Mouse (Mus musculus) ES-Bruce4 (cell line): ENCODE data around the gene Asic5. TPM values are rescaled to one million over a fixed set of nuclear protein-coding genes. Genes with fewer than 3 reads are reported as not detected.

Experiments
- H3K27ac ChIP-seq: 2 replicates; pipeline ENCODE4 v1.5.1; 2012; ENCODE audit warnings: low read length, inconsistent platforms; ENCODE audit not compliant: insufficient read depth
- H3K27me3 ChIP-seq: 2 replicates; pipeline ENCODE4 v1.6.1; 2012; ENCODE audit warnings: mild to moderate bottlenecking, low read length, inconsistent platforms; ENCODE audit not compliant: control insufficient read depth, poor library complexity, insufficient read depth, severe bottlenecking
- H3K36me3 ChIP-seq: 2 replicates; pipeline ENCODE4 v1.6.1; 2012; ENCODE audit warnings: inconsistent platforms, mild to moderate bottlenecking, low read length, moderate library complexity; ENCODE audit not compliant: control insufficient read depth, poor library complexity, insufficient read depth, severe bottlenecking
- H3K4me1 ChIP-seq: one replicate; pipeline ENCODE4 v1.8.1; 2011; ENCODE audit warnings: low read length; ENCODE audit not compliant: control insufficient read depth, insufficient read depth
- H3K4me3 ChIP-seq: 2 replicates; pipeline ENCODE4 v1.5.1; 2011; ENCODE audit warnings: low read depth, mild to moderate bottlenecking, low read length
- H3K9ac ChIP-seq: 2 replicates; pipeline ENCODE4 v1.6.1; 2012; ENCODE audit warnings: low read depth, mild to moderate bottlenecking, inconsistent platforms; ENCODE audit not compliant: poor library complexity, severe bottlenecking
- H3K9me3 ChIP-seq: replicated peaks from 2 replicates; pipeline ENCODE4 v1.6.1; 2012; ENCODE audit warnings: mild to moderate bottlenecking, low read length, inconsistent platforms; ENCODE audit not compliant: control insufficient read depth, poor library complexity, insufficient read depth, severe bottlenecking
- CTCF ChIP-seq: IDR thresholded peaks from one replicate; pipeline ENCODE4 v1.8.1; 2011; ENCODE audit warnings: low read depth, low read length
- EP300 ChIP-seq: IDR thresholded peaks from 2 replicates; pipeline ENCODE4 v1.6.1; 2011; ENCODE audit warnings: low read depth, low read length; ENCODE audit not compliant: insufficient read depth
- POLR2A ChIP-seq: IDR thresholded peaks from one replicate; pipeline ENCODE4 v1.8.1; 2011; ENCODE audit warnings: low read length; ENCODE audit not compliant: insufficient read depth
- polyA plus RNA-seq: library from polyadenylated mRNA; stranded (reverse); fragments of >200 nt; gene quantifications from 2 replicates; pipeline ENCODE4 v1.2.4, GENCODE M21; 2011; ENCODE audit warnings: low read depth; ENCODE audit not compliant: missing spikeins, insufficient read depth, insufficient read length

The Asic5 gene
- polyA plus RNA-seq, 1 experiment, result not detected

DNA sequence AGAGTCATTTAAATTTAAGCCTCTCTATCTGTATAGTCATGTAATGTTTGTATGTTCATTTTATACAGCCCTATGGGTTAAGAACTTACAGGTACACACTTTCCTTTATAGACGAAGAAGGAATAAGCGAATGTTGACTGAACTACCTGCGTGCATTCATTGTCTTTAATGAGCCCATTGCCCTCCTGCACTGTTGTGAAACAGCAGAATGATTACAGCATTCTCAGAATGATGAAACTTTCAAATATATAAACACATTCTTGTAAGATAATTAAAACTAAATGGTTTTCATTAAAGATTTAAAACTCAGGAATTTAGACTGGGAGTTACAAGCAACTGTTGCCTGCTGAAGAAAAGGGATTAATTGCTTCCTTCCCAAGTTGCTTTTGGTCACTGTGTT lies 5.5 kb downstream of the Asic5 start:
- Histone ChIP-seq H3K4me1 (no peaks in the 10 kb centered on the region), H3K36me3 (no peaks in the 10 kb centered on the region), H3K9ac (no peak overlapping the region), H3K27ac (no peak overlapping the region), H3K27me3 (no peaks in the 10 kb centered on the region), H3K9me3 (no peaks in the 10 kb centered on the region), H3K4me3 (no peak overlapping the region)
- TF ChIP-seq CTCF (no peak), POLR2A (no peak), EP300 (no peak)

DNA sequence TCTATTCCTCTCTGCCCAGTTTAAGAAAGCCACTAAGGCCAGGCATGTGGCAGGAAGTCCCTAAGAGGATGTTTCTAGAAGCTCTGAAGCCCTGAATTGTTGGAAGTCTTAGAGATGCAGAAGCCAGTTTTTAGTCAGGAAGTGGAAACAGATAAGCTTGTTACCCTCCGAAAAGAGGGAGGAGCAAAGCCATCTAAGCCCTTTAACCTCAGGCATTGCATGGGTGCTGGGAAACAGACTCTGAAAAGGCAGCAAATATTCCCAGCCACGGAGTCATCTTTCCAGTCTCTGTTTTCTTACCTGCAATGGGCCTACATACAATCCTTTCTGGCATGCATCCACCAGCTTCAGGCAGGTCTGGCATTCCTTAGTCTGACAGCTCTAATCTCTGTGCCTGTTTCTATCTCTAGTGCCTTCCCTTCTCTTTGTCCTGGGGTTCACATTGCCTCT lies 7.6 kb downstream of the Asic5 start:
- no peaks in the 10 kb centered on the region for H3K27me3 ChIP-seq
- no peaks in the 10 kb centered on the region for H3K9me3 ChIP-seq
- no peak overlapping the region for H3K27ac ChIP-seq
- TF ChIP-seq EP300 (no peak), CTCF (no peak), POLR2A (no peak)
- H3K9ac ChIP-seq, result no peak overlapping the region
- H3K36me3 ChIP-seq, result no peaks in the 10 kb centered on the region
- no peak overlapping the region for H3K4me3 ChIP-seq
- H3K4me1 ChIP-seq, result no peaks in the 10 kb centered on the region

DNA sequence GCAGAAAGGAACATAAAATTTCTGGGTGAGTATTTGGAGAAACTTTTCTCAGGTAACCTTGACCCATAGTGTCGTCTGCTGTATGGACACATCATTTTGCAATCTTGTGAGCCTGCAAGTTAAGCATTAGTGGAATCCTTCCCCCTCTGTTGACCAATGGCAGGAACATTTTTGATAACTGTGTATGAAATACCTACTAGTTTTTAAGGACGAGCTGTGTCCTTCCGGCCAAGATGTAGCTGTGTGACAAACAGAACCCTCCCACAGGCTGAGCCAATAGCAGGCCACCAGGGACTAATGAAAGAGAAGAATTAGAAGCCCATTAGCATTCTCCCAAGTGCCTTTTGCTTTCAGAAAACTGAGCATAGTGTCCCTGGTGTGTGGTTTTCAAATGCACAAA lies 8.4 kb downstream of the Asic5 start:
- no peak overlapping the region for H3K4me3 ChIP-seq
- H3K27me3 ChIP-seq, result no peaks in the 10 kb centered on the region
- H3K36me3 ChIP-seq, result no peaks in the 10 kb centered on the region
- no peak overlapping the region for H3K9ac ChIP-seq
- TF ChIP-seq CTCF, result no peak
- no peak for TF ChIP-seq POLR2A
- no peak for TF ChIP-seq EP300
- no peaks in the 10 kb centered on the region for H3K9me3 ChIP-seq
- no peaks in the 10 kb centered on the region for H3K4me1 ChIP-seq
- no peak overlapping the region for H3K27ac ChIP-seq

DNA sequence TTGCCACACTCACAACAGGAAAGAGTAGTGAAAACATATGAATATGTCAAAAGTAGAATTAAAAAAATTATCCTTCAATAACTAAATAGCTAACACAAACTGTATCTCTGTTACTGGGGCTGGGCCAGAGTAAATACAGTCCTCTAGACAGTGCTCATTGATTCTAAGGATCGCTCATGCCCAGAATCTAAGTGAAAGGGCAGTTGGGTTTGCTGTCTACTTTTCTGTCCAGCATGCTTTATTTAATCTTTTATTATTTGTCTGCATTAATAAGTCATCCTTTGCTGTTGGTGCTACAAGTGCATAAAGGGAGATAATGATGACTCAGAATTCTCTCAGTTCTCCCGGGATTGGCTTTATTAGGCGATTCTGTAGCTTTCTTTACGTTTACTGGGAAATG lies 13.3 kb downstream of the Asic5 start:
- no peak overlapping the region for H3K27ac ChIP-seq
- H3K27me3 ChIP-seq, result no peaks in the 10 kb centered on the region
- H3K9ac ChIP-seq, result no peak overlapping the region
- no peak for TF ChIP-seq CTCF
- no peak for TF ChIP-seq EP300
- TF ChIP-seq POLR2A, result no peak
- H3K4me1 ChIP-seq, result no peaks in the 10 kb centered on the region
- H3K9me3 ChIP-seq, result no peaks in the 10 kb centered on the region
- H3K36me3 ChIP-seq, result no peaks in the 10 kb centered on the region
- no peak overlapping the region for H3K4me3 ChIP-seq

DNA sequence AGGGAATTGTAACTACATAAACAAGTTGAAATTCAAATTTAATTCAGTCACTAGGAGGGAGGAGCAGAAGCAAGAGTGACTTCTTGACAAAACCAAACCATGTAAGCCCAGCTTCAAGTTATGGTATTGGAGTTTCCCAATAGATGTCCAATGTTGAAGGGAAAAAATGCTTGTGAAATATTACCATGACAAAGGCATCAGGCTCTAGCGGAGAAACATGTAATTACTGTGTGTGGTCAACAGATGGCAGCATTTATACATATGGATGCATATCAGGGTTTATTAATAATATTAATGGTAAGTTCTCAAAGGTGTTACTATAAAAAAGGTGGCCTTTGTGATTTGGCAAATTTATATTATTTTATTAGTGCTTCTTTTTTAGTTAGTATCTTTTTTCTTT lies 13.9 kb downstream of the Asic5 start:
- H3K36me3 ChIP-seq, result no peaks in the 10 kb centered on the region
- H3K27me3 ChIP-seq, result no peaks in the 10 kb centered on the region
- no peaks in the 10 kb centered on the region for H3K4me1 ChIP-seq
- no peak overlapping the region for H3K4me3 ChIP-seq
- H3K27ac ChIP-seq, result no peak overlapping the region
- H3K9ac ChIP-seq, result no peak overlapping the region
- no peaks in the 10 kb centered on the region for H3K9me3 ChIP-seq
- TF ChIP-seq EP300 (no peak), CTCF (no peak), POLR2A (no peak)

DNA sequence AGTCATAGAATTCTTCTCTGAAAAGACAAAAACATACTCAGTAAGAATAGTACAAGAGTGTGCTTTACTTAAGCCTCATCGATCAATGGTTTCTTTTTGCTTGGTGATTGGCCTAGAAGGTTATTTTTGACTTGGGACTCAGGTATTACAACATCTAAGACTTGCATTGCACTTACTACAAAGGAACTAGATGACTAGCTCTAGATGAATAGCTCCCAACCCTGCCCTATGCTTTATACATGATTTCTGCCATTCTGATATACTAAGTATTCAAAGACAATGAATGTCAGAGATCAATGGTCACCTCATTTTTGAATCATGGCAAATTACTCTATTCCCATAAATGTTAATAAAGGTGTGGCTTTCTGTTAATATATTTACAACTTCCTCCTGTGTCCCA lies 24.9 kb downstream of the Asic5 start:
- TF ChIP-seq POLR2A (no peak), CTCF (no peak), EP300 (no peak)
- no peaks in the 10 kb centered on the region for H3K9me3 ChIP-seq
- no peak overlapping the region for H3K9ac ChIP-seq
- H3K36me3 ChIP-seq, result no peaks in the 10 kb centered on the region
- H3K27ac ChIP-seq, result no peak overlapping the region
- no peaks in the 10 kb centered on the region for H3K27me3 ChIP-seq
- H3K4me1 ChIP-seq, result no peaks in the 10 kb centered on the region
- no peak overlapping the region for H3K4me3 ChIP-seq
